Mouse (Mus musculus) heart, embryonic 14.5 days (tissue): ENCODE data around the gene Il17rd. TPM values are rescaled to one million over a fixed set of nuclear protein-coding genes. Genes with fewer than 3 reads are reported as not detected.

Source experiments
- ATAC-seq: fragments of 200-750 bp; cut with Nextera tagmentation; 2 replicates; pipeline ENCODE4 v1.8.0; 2017; ENCODE audit warnings: low read depth, moderate TSS enrichment; ENCODE audit not compliant: insufficient number of reproducible peaks, insufficient read depth, low FRiP score
- H3K27ac ChIP-seq, 2 experiments: fragments of 200-500 bp in 1 of 2; fragments of 300-500 bp in 1 of 2; sonication (generic) in 1 of 2; replicated peaks in 1 of 2; 2 replicates each; pipeline ENCODE4 v1.5.1; 2012 to 2014; ENCODE audit warnings: low read depth in 2 of 2, low read length in 2 of 2, control low read depth in 1 of 2, mild to moderate bottlenecking in 1 of 2, mixed read lengths in 1 of 2; ENCODE audit not compliant: control insufficient read depth in 1 of 2, insufficient read depth in 1 of 2
- H3K27me3 ChIP-seq: fragments of 300-500 bp; sonication (generic); 2 replicates; pipeline ENCODE4 v1.6.1; 2014; ENCODE audit warnings: mild to moderate bottlenecking, low read length, control low read depth; ENCODE audit not compliant: control insufficient read depth, insufficient read depth
- H3K36me3 ChIP-seq: fragments of 300-500 bp; sonication (generic); 2 replicates; pipeline ENCODE4 v1.6.1; 2014; ENCODE audit warnings: mild to moderate bottlenecking, control low read depth, low read length, mixed read lengths; ENCODE audit not compliant: control insufficient read depth, insufficient read depth
- H3K4me1 ChIP-seq, 2 experiments: fragments of 200-500 bp in 1 of 2; fragments of 300-500 bp in 1 of 2; sonication (generic) in 1 of 2; 2 replicates each; pipeline ENCODE4 v1.6.1; 2012 to 2014; ENCODE audit warnings: low read length in 2 of 2, control low read depth in 1 of 2, mixed read lengths in 1 of 2; ENCODE audit not compliant: control insufficient read depth in 2 of 2, insufficient read depth in 2 of 2
- H3K4me2 ChIP-seq: fragments of 300-500 bp; sonication (generic); 2 replicates; pipeline ENCODE4 v1.6.1; 2014; ENCODE audit warnings: mild to moderate bottlenecking, low read length
- H3K4me3 ChIP-seq, 2 experiments: fragments of 200-500 bp in 1 of 2; fragments of 300-500 bp in 1 of 2; sonication (generic) in 1 of 2; 2 replicates each; pipeline ENCODE4 v1.5.1; 2012 to 2014; ENCODE audit warnings: low read length in 2 of 2, mild to moderate bottlenecking in 2 of 2, control low read depth in 1 of 2, low read depth in 1 of 2, moderate library complexity in 1 of 2; ENCODE audit not compliant: control insufficient read depth in 1 of 2, insufficient read depth in 1 of 2
- H3K9ac ChIP-seq: fragments of 300-500 bp; sonication (generic); 2 replicates; pipeline ENCODE4 v1.6.1; 2014; ENCODE audit warnings: mild to moderate bottlenecking, low read length
- H3K9me3 ChIP-seq: fragments of 300-500 bp; sonication (generic); 2 replicates; pipeline ENCODE4 v1.6.1; 2016; ENCODE audit warnings: low read length, control low read depth; ENCODE audit not compliant: control insufficient read depth
- WGBS: fragments of 180-500 bp; shearing (Covaris S2); extraction: QIAGEN DNeasy Blood & Tissue Kit; methylation state at CpG from one replicate; pipeline ENCODE4 v1.1.7; 2014; 5-methylcytosine and 5-hydroxymethylcytosine counted together
- polyA plus RNA-seq: library from polyadenylated mRNA; unstranded; fragments of >200 nt; fragmentation: Nextera tagmentation; extraction: Ambion mirVana; gene quantifications from 2 replicates; pipeline ENCODE4 v1.2.1, GENCODE M21; 2014

Gene Il17rd
- polyA plus RNA-seq, 1 experiment from 2014 or later = 1.5 TPM

DNA sequence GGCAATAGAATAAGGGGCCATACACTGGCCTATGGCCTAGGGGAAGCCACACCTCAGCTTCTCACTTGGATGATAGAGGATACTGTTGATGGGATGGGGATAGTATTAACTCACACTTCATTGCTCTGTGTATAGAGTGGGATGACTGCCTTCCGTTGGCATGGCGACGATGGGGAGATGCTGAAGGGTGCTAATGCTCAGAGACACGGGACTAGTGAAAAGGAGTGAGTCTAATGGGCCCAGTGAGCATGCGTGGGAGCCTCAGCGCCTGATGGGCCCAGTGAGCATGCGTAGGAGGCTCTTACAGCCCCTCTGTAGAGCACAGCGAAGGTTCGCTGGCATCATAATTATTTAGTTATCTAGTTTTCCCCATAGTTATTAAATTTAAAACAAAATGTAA is 100.2 kb downstream of the Il17rd start:
- peaks cover 4 to 12% of the 10 kb centered on the region in 2 experiments; a peak in 3 of 4 replicates for H3K4me1 ChIP-seq
- H3K27ac ChIP-seq = no peak overlapping the region
- WGBS = 89% methylated on average over 9 of the region's 9 CpGs
- ATAC-seq = no peak
- no peak overlapping the region for H3K4me3 ChIP-seq
- H3K27me3 ChIP-seq = no peaks in the 10 kb centered on the region
- H3K9me3 ChIP-seq = 0 out of 2 replicates have a peak, but pooled peaks cover 3% of the 10 kb centered on the region
- H3K9ac ChIP-seq = no peak overlapping the region
- no peak overlapping the region for H3K4me2 ChIP-seq
- no peaks in the 10 kb centered on the region for H3K36me3 ChIP-seq

GRCm38 (mm10) chr14:27139968-27140367 is 101.2 kb downstream of the Il17rd start:
- H3K9ac ChIP-seq = no peak overlapping the region
- WGBS = 90% methylated on average over 3 of the region's 3 CpGs
- no peaks in the 10 kb centered on the region for H3K27me3 ChIP-seq
- peaks cover 7 to 19% of the 10 kb centered on the region in 2 experiments for H3K4me1 ChIP-seq
- no peak overlapping the region for H3K4me3 ChIP-seq
- H3K9me3 ChIP-seq = 0 out of 2 replicates have a peak, but pooled peaks cover 2% of the 10 kb centered on the region
- H3K27ac ChIP-seq = no peak overlapping the region
- no peaks in the 10 kb centered on the region for H3K36me3 ChIP-seq
- ATAC-seq = no peak
- H3K4me2 ChIP-seq = no peak overlapping the region

DNA sequence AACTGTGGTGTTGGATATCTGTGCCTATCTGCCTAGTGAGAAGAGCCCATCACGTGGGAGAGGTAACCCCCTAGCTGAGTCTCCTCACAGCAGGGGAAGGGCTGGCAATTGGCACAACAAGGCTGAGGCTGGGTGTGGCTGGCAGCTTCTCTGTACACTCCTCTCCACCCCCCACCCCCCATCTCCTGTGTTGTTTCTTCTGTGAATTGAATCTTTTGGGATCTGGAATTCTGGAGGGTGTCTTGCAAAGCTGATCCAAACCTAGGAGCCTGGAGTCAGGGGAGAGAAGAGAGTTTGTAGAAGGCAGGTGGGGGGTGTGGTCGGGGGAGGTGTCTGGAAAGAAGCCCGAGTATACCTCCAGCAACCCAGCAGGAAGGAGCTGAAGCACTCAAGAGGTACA is 102.7 kb downstream of the Il17rd start:
- H3K9me3 ChIP-seq = no peaks in the 10 kb centered on the region
- H3K9ac ChIP-seq = peak overlapping the region; percentile 5; the same call in 1 of the 2 replicates
- WGBS = 24% methylated on average over 3 of the region's 3 CpGs
- H3K4me1 ChIP-seq = peaks cover 15 to 27% of the 10 kb centered on the region in 2 experiments
- no peaks in the 10 kb centered on the region for H3K36me3 ChIP-seq
- H3K4me2 ChIP-seq = no peak overlapping the region
- no peak overlapping the region for H3K27ac ChIP-seq
- no peak overlapping the region for H3K4me3 ChIP-seq
- H3K27me3 ChIP-seq = no peaks in the 10 kb centered on the region
- ATAC-seq = no peak

DNA sequence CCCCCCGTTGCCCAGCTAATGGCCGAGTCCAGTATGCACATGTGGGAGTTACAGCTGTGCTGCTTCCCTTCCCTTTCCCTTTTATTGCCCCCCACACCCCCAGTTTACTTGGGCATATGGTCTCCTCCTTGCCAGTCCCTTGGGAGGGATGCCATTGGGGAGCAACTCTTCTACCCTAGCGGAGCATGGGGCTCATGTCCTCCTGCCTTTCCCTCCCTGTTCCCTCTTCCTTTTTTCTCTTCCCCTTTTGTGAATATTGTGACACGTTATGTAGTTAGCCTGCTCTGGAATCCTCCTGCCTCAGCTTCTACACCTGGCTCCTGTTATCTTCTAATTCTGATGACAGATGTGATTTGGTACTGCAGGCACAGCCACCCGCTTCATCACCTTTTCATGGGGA is 103.9 kb downstream of the Il17rd start:
- peaks cover 22 to 35% of the 10 kb centered on the region in 2 experiments for H3K4me1 ChIP-seq
- H3K36me3 ChIP-seq = no peaks in the 10 kb centered on the region
- no peak overlapping the region for H3K4me2 ChIP-seq
- ATAC-seq = no peak
- H3K4me3 ChIP-seq = no peak overlapping the region
- no peak overlapping the region for H3K9ac ChIP-seq
- no peaks in the 10 kb centered on the region for H3K9me3 ChIP-seq
- no peak overlapping the region for H3K27ac ChIP-seq
- WGBS = 84% methylated on average over 5 of the region's 5 CpGs
- H3K27me3 ChIP-seq = no peaks in the 10 kb centered on the region

DNA sequence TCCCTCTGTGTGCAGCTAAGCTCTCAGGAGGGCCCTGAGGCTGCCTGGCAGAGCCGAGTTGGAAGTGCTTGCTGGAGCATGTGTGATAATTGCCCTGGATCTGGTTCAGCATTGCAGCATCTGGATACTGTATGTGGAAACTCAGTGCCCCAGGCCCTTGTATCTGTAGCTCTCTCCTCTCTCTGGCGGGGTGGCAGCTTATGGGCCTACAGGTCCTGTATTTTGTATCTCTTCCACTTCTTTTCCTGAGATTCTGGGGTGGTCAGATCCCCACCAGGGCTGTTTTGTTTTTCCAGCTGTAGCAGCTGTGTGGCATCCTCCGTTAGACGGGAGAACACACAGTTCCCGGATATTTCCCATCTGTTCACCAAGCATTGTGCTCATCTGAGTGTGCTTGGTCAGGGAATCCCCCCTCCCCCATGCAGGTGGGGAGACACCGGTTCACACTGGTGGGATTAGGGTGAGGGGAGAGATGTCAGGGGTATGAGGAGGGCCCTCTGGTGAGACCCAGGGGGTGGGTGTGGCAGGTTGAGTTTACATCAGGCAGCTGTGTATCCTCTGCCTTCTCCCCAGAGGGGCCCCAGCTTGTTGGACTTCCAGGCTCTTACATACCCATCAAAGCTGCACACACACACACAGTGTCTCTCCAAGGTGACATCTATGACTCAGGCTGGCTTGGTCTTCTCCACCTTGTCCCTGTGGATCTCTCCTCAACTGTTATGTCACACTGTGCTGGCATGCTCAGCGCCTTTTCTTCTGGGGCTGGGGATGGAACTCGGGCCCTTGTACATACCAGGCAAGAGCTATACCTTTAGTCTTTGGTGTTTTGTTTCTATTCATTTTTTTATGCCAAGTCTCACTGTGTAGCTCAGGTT is 106.7 kb downstream of the Il17rd start:
- Histone ChIP-seq H3K9me3 (no peaks in the 10 kb centered on the region), H3K27me3 (no peaks in the 10 kb centered on the region), H3K4me3 (no peak overlapping the region), H3K9ac (peak overlapping the region; percentile 34; the same call in 1 of the 2 replicates), H3K4me1 (peaks cover 33 to 50% of the 10 kb centered on the region in 2 experiments), H3K36me3 (no peaks in the 10 kb centered on the region), H3K4me2 (no peak overlapping the region), H3K27ac (peak overlapping the region; percentile 1 to 73; a peak in 3 of 4 replicates)
- no peak for ATAC-seq
- 45% methylated on average over 8 of the region's 8 CpGs for WGBS

DNA sequence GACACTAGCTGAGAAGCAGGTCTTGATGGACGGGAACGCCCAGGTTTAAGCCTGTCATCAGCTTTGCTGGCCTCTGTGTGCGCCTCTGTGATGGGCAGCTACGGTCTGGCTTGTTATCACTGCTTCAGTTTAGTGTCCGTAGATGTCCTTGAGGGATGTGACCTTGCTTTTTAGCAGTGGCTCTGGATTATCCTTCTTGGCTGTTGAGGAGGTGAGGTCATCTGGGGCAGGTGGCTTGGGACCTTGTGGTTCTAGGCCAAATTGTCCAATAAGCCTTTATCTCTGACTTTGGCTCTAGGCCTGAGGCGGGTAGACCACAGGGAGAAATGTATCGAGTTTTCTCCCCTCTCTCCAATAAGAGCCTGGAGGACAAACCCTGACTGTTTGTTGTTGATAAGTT is 109.0 kb downstream of the Il17rd start:
- 35% methylated on average over 7 of the region's 7 CpGs for WGBS
- H3K9me3 ChIP-seq = no peaks in the 10 kb centered on the region
- H3K9ac ChIP-seq = no peak overlapping the region
- no peaks in the 10 kb centered on the region for H3K36me3 ChIP-seq
- H3K27ac ChIP-seq = peak overlapping the region in 1 of 2 experiments; percentile 43; a peak in 1 of 4 replicates
- peaks cover 41 to 61% of the 10 kb centered on the region in 2 experiments for H3K4me1 ChIP-seq
- no peaks in the 10 kb centered on the region for H3K27me3 ChIP-seq
- no peak for ATAC-seq
- H3K4me3 ChIP-seq = no peak overlapping the region
- no peak overlapping the region for H3K4me2 ChIP-seq

- Histone ChIP-seq H3K27ac (peak overlapping the region in 1 of 2 experiments; percentile 68; a peak in 1 of 4 replicates), H3K36me3 (no peaks in the 10 kb centered on the region)
Observed at GRCm38 (mm10) chr14:27149401-27149800, 110.7 kb downstream of the Il17rd start.

More at GRCm38 (mm10) chr14:27149401-27149800, 110.7 kb downstream of the Il17rd start:
- no peak overlapping the region for H3K9ac ChIP-seq
- H3K4me3 ChIP-seq = no peak overlapping the region
- H3K27me3 ChIP-seq = no peaks in the 10 kb centered on the region
- no peak for ATAC-seq
- no peaks in the 10 kb centered on the region for H3K9me3 ChIP-seq
- WGBS = 82% methylated on average over 5 of the region's 5 CpGs
- H3K4me1 ChIP-seq = peaks cover 44 to 58% of the 10 kb centered on the region in 2 experiments
- no peak overlapping the region for H3K4me2 ChIP-seq
